Mouse (Mus musculus) right cerebral cortex, postnatal 25 days (tissue): ENCODE measurements around the gene Dbx2.
A peak's percentile ranks its signal among the peaks of the same experiment; 100 is the strongest.

ENCODE experiments used
- DNase-seq: peaks from one replicate; pipeline ENCODE4 v3.0.0; 2022

The Dbx2 gene

GRCm38 (mm10) chr15:95612600-95612999, 43.2 kb downstream of the Dbx2 start:
- peak; percentile 4 for DNase-seq

- no peak for DNase-seq
These were observed 54.6 kb downstream of the Dbx2 start for GRCm38 (mm10) chr15:95601179-95601578.

GRCm38 (mm10) chr15:95598630-95599029, 57.1 kb downstream of the Dbx2 start:
- peak; percentile 12 for DNase-seq

- DNase-seq: no peak
These were observed 68.9 kb downstream of the Dbx2 start for GRCm38 (mm10) chr15:95586906-95587305.

GRCm38 (mm10) chr15:95584891-95585290, 70.9 kb downstream of the Dbx2 start:
- DNase-seq: no peak

- DNase-seq: peak; percentile 29
These were observed 81.1 kb downstream of the Dbx2 start for GRCm38 (mm10) chr15:95574661-95575060.
